Mouse (Mus musculus): ENCODE measurements around the gene Mapkapk5. TPM values are rescaled to one million over a fixed set of nuclear protein-coding genes. Genes with fewer than 3 reads are reported as not detected.
A peak's percentile ranks its signal among the peaks of the same experiment; 100 is the strongest.

Mapkapk5 gene
- polyA plus RNA-seq, 1 experiment: 40.3 TPM

GRCm38 (mm10) chr5:121500719-121501118 lies 45.0 kb downstream of the Mapkapk5 start:
- Histone ChIP-seq H3K4me3 (replicated peaks; ENCODE audit: control insufficient read depth, low read depth, low read length) (peak overlapping the region; percentile 3), H3K27ac (ENCODE audit: control insufficient read depth, insufficient read depth, low read depth, low read length, poor library complexity) (0 out of 2 replicates have a peak overlapping the region, but pooled peaks have one; percentile 38)

DNA sequence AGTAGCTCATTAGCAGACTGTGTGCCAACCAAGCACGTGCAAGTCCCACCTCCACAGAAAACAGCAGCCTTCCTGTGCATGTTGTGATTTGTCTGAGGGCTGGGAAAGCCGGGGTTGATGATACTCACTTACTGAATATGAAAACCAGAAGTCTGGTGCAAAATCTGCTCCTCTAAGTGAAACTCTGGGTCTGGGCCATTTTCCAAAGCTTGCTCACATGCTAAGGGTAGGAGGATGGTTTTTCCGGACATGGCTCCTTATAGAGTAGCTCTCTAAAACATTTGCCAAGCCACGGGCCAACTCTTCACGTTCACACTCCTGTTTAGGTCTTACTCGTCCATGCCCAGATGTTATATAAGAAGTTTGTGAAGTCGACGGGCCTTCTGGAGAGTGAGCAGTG lies 52.4 kb downstream of the Mapkapk5 start:
- no peak for TF ChIP-seq CTCF (IDR thresholded peaks at IDR 0.05; ENCODE audit: control insufficient read depth, insufficient read depth, low read length)
- TF ChIP-seq POLR2A (IDR thresholded peaks at IDR 0.05; ENCODE audit: borderline replicate concordance, control insufficient read depth, low read depth, low read length): no peak
- Histone ChIP-seq H3K27ac (ENCODE audit: control insufficient read depth, insufficient read depth, low read depth, low read length, poor library complexity) (no peak overlapping the region), H3K4me3 (replicated peaks; ENCODE audit: control insufficient read depth, low read depth, low read length) (no peak overlapping the region), H3K4me1 (ENCODE audit: control insufficient read depth, insufficient read depth, low read length) (no peaks in the 10 kb centered on the region)
- whole genome bisulfite sequencing: 65% methylated on average over 8 of the region's 8 CpGs

More at GRCm38 (mm10) chr5:121500719-121501118, 45.0 kb downstream of the Mapkapk5 start:
- no peak for TF ChIP-seq POLR2A (IDR thresholded peaks at IDR 0.05; ENCODE audit: borderline replicate concordance, control insufficient read depth, low read depth, low read length)
- TF ChIP-seq CTCF (IDR thresholded peaks at IDR 0.05; ENCODE audit: control insufficient read depth, insufficient read depth, low read length): no peak
- H3K4me1 ChIP-seq (ENCODE audit: control insufficient read depth, insufficient read depth, low read length): peaks cover 2% of the 10 kb centered on the region
- 25% methylated on average over 7 of the region's 7 CpGs for whole genome bisulfite sequencing

GRCm38 (mm10) chr5:121484801-121485200 lies 60.9 kb downstream of the Mapkapk5 start:
- H3K4me1 ChIP-seq (ENCODE audit: control insufficient read depth, insufficient read depth, low read length): no peaks in the 10 kb centered on the region
- WGBS: 76% methylated on average over 5 of the region's 5 CpGs
- no peak overlapping the region for H3K27ac ChIP-seq (ENCODE audit: control insufficient read depth, insufficient read depth, low read depth, low read length, poor library complexity)
- H3K4me3 ChIP-seq (replicated peaks; ENCODE audit: control insufficient read depth, low read depth, low read length): no peak overlapping the region
- TF ChIP-seq POLR2A (IDR thresholded peaks at IDR 0.05; ENCODE audit: borderline replicate concordance, control insufficient read depth, low read depth, low read length) (no peak), CTCF (IDR thresholded peaks at IDR 0.05; ENCODE audit: control insufficient read depth, insufficient read depth, low read length) (no peak)

GRCm38 (mm10) chr5:121477680-121478079 lies 68.0 kb downstream of the Mapkapk5 start:
- Histone ChIP-seq H3K4me1 (ENCODE audit: control insufficient read depth, insufficient read depth, low read length) (no peaks in the 10 kb centered on the region), H3K27ac (ENCODE audit: control insufficient read depth, insufficient read depth, low read depth, low read length, poor library complexity) (no peak overlapping the region), H3K4me3 (replicated peaks; ENCODE audit: control insufficient read depth, low read depth, low read length) (no peak overlapping the region)
- no peak for TF ChIP-seq POLR2A (IDR thresholded peaks at IDR 0.05; ENCODE audit: borderline replicate concordance, control insufficient read depth, low read depth, low read length)
- no peak for TF ChIP-seq CTCF (IDR thresholded peaks at IDR 0.05; ENCODE audit: control insufficient read depth, insufficient read depth, low read length)
- WGBS: 28% methylated on average over 3 of the region's 3 CpGs

DNA sequence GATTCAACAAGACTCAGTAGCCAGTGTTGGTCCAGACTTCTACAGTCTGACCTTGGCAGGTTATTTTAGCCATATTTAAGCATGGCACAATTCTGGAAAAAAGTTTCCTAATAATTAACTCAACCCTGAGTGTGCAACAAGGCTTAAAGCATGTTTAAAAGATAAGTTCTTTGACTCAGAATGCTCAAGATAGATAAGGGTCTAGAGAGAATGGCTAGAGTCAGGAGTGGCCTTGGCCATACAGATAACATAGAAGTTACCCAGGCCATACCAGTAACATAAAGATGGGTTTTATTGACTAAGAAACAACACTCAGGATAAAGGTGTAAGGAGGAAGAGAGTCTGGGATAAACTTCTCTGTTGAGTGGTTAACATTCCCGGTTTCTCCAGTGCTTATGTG lies 69.7 kb downstream of the Mapkapk5 start:
- no peak overlapping the region for H3K27ac ChIP-seq (ENCODE audit: control insufficient read depth, insufficient read depth, low read depth, low read length, poor library complexity)
- TF ChIP-seq CTCF (IDR thresholded peaks at IDR 0.05; ENCODE audit: control insufficient read depth, insufficient read depth, low read length) (no peak), POLR2A (IDR thresholded peaks at IDR 0.05; ENCODE audit: borderline replicate concordance, control insufficient read depth, low read depth, low read length) (no peak)
- peaks cover 1% of the 10 kb centered on the region; the same call in 1 of the 2 replicates for H3K4me1 ChIP-seq (ENCODE audit: control insufficient read depth, insufficient read depth, low read length)
- WGBS: 70% methylated on average over 1 of the region's 1 CpGs
- no peak overlapping the region for H3K4me3 ChIP-seq (replicated peaks; ENCODE audit: control insufficient read depth, low read depth, low read length)

Other genes starting within 250 kb of the Mapkapk5 start
- gene Trafd1, start 160.3 kb downstream of the Mapkapk5 start, polyA plus RNA-seq (2011; ENCODE audit: insufficient read depth, insufficient read length, low replicate concordance, missing spikeins): 59.7 and 114 TPM in 2 replicates
- gene Naa25, start 148.0 kb downstream of the Mapkapk5 start, polyA plus RNA-seq (2011; ENCODE audit: insufficient read depth, insufficient read length, low replicate concordance, missing spikeins): 11.6 and 22.3 TPM in 2 replicates
- not detected in 2 replicates for gene Tmem116, start 94.0 kb downstream of the Mapkapk5 start, polyA plus RNA-seq (2011; ENCODE audit: insufficient read depth, insufficient read length, low replicate concordance, missing spikeins)
- gene Erp29, start 93.4 kb downstream of the Mapkapk5 start, polyA plus RNA-seq (2011; ENCODE audit: insufficient read depth, insufficient read length, low replicate concordance, missing spikeins): 161 and 240 TPM in 2 replicates
- gene Adam1b, start 42.5 kb downstream of the Mapkapk5 start, polyA plus RNA-seq (2011; ENCODE audit: insufficient read depth, insufficient read length, low replicate concordance, missing spikeins): not detected in 2 replicates
- gene Adam1a, start 423 bp downstream of the Mapkapk5 start, polyA plus RNA-seq (2011; ENCODE audit: insufficient read depth, insufficient read length, low replicate concordance, missing spikeins): 2.6 and 2.7 TPM in 2 replicates
- 0.23 TPM in 1 of 2 replicates, not detected in the other for gene Gm42878, start 423 bp downstream of the Mapkapk5 start, polyA plus RNA-seq (2011; ENCODE audit: insufficient read depth, insufficient read length, low replicate concordance, missing spikeins)
- gene Aldh2, start 47.9 kb upstream of the Mapkapk5 start, polyA plus RNA-seq (2011; ENCODE audit: insufficient read depth, insufficient read length, low replicate concordance, missing spikeins): 151 and 336 TPM in 2 replicates
- gene Acad12, start 73.0 kb upstream of the Mapkapk5 start, polyA plus RNA-seq (2011; ENCODE audit: insufficient read depth, insufficient read length, low replicate concordance, missing spikeins): 1.3 and 2.1 TPM in 2 replicates
- 2.6 and 8.6 TPM in 2 replicates for gene Acad10, start 114.6 kb upstream of the Mapkapk5 start, polyA plus RNA-seq (2011; ENCODE audit: insufficient read depth, insufficient read length, low replicate concordance, missing spikeins)
- gene Brap, start 114.7 kb upstream of the Mapkapk5 start, polyA plus RNA-seq (2011; ENCODE audit: insufficient read depth, insufficient read length, low replicate concordance, missing spikeins): 18.7 and 23.4 TPM in 2 replicates
- gene Atxn2, start 165.4 kb upstream of the Mapkapk5 start, polyA plus RNA-seq (2011; ENCODE audit: insufficient read depth, insufficient read length, low replicate concordance, missing spikeins): 42.8 and 60.6 TPM in 2 replicates